Mouse (Mus musculus) frontal cortex, adult (tissue): ENCODE measurements around the gene Ermn.

Source experiments
- ATAC-seq: cut with Nextera tagmentation; 2 replicates; pipeline ENCODE4 v1.9.2; 2017; ENCODE audit warnings: mild to moderate bottlenecking, moderate library complexity, mixed read lengths; ENCODE audit not compliant: low TSS enrichment

Gene Ermn

DNA sequence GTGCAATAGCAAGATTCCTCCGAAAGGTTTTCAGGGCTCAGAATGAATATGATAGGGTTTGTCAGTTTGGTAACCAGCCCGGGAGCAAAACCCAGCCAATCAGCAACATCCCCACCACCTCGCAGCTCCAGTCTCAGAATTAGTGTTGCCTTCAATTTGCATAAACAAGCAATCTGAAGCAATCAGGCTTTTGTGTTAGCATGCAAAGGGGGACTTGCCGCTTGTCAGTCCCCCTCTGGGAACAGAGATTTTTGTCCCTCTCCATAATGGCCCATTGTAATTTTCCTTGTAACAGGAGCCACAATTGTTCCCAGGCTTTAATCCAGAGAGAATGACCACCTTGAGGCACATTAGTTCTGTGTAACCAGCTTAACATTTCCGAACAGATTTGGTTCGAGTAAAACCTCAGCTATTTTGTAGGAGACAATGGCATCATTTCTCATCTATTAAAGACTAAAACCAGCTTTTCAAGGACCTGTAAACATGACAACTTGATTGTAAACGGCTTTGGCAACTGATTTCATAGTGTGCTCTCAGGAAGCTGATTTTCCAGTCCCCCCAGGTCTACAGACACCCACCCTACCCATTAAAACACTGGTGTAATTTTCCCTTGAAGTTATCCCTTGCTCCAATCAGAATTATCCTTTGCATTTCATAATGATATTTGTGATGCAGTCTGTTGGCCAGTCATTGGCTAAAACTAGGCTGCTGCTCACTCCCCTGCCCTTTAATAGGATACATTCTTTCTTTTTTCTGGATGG is at the start of gene Ermn:
TSS of gene Ermn (minus strand) at position 44 of the 761 bp plus-strand sequence.
- ATAC-seq: peak; percentile 72

- no peak for ATAC-seq
Observed at GRCm38 (mm10) chr2:58094818-58095217, 42.2 kb upstream of the Ermn start.

GRCm38 (mm10) chr2:58086420-58086819 is 33.8 kb upstream of the Ermn start:
- ATAC-seq: no peak

DNA sequence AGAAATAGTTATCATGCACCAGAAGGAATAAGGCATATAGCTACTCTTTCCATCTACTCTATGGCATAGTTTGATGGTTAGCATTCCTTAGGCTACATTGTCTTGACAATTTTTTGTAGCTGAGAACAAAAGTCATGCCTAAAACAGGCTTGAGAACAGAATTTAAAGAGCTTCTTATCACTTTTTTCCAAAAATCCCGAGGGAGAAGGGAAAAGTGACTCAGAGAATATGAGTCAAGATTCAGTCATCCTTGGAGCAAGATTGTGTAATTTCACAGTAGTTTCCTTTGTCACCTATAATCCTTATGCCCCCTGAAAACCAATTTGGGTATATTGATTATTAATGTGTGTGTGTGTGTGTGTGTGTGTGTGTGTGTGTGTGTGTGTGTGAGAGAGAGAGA is 27.2 kb upstream of the Ermn start:
- peak; percentile 91 for ATAC-seq

GRCm38 (mm10) chr2:58055383-58055782 is 2.7 kb upstream of the Ermn start:
- peak; percentile 93 for ATAC-seq

DNA sequence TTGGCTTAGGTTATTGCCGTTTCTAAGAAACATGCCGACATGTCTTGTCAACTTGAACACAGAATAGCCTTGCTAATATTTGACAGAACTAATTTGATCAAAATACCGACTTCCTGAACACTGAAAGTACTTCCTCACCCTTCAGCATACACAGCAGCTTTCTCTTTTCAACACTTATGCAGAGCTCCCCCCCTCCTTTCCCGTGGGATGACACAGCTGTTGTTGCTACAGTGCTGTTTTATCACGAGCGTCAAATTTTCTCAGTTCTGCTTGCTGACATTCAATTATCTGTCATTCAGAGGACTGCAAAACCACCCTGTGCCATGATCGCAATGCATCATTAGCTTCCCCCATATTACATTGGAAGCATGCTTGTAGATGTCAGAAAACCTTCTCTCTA is 10.8 kb downstream of the Ermn start:
- peak; percentile 97 for ATAC-seq

DNA sequence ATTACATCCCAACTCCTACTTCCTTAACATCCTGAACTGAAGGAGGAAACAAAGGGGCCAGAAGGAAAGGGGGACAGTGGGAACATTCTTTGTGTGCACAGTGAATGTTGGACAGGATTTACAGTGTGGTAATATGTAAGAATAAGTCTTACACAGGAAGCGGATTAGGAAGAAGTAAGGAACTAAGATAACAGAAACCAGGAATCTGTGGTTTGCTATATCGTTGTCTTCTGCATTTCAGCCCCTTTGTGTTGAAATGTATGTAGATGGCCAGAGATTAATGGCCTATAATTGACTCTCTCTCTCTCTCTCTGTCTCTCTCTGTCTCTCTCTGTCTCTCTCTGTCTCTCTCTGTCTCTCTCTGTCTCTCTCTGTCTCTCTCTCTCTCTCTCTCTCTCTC is 15.7 kb downstream of the Ermn start:
- no peak for ATAC-seq

GRCm38 (mm10) chr2:58035635-58036034 is 17.0 kb downstream of the Ermn start:
- no peak for ATAC-seq

DNA sequence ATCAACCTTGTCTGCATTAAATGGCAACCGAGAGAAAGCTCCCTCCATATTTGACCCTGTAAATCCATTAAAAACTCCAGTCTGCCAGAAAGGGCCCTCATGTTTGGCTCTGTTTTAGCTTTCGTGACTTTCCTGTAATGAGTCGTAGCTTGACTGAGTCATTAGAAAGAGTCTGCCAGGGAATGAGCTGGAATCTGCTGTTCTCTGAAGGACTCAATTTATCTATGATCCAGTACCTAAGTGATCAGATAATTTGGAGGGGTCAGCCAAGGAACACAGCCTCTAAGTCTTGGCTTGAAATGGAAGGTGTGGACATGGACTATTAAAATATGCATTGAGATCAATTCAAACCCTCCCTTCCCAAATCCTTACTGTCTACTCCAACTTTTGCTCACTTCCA is 21.2 kb downstream of the Ermn start:
- no peak for ATAC-seq

DNA sequence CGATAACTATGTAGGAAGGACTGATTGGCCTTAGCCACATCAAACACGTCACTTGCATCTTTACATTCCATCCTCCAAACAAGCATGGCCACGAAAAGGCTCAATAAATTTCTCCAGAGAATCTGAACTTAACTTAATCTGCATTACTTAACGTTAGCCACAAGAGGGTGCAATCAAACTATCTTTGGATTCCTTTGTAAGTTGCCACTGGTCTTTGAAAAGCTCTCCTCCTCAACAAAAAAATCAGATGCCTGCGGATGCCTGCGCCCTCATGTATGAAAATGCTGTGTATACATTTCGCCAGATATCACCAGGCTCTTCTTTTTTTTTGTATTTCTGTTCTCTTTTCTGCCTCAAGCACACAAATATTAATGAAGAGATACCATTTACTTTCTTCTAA is 23.3 kb downstream of the Ermn start:
- peak; percentile 87 for ATAC-seq

DNA sequence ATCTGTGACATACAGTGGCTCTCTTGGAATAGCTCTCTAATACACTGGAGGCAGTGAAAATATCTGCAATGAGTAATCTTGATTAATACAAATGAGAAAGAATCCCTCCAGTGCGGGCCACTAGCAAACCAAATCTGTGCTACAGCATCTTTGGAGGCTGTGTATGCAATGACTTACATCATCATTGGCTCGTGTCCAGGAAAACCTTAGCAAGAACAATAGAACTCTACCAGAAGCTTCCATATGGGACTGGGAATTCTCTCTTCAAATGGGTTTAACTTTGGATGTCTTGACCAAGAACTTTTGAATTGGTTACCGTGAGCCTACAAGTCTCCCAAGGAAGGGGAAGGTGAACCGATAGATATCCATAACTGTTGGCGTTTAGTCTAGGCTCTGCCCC is 25.9 kb downstream of the Ermn start:
- 0 out of 2 replicates have a peak, but pooled peaks have one; percentile 11 for ATAC-seq

DNA sequence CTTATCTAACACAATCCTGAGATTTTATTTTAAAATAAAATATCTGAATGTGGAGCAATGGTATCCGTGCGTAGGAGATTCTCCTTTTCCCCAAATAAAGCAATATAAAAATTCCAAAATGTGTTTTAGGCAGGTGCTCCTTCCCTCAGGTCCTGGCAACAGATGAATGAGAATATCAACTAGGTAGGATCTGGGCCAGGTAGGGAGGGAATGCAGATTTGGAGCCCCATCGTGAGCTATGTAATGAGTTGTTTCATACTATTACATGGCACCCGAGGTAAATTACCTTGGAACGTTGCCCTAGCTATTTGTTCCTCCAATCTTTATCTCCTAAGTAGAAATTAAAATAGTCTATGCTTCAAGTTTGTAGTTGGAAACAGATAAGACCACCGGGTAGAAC is 29.1 kb downstream of the Ermn start:
- no peak for ATAC-seq

- ATAC-seq: peak; percentile 70
Observed at GRCm38 (mm10) chr2:58007081-58007480, 45.6 kb downstream of the Ermn start.

DNA sequence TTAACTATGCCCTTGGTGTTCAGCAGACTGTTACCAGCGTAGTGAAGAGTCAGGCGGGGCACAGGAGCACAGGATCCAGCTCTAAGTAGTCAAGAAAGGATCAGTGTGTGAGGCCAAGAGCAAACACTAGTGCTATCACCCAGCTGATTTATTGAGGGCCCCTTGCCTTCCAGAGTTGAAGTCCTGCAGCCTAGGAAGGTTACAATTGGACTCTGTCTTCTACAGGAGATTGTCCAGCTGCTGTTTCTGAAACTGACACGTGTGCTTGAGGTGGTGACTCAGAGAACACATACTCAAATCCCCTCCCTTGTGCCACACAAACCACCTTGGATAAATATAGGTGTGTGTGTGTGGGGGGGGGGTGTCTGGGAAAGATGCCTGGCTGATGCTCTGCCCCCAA is 51.2 kb downstream of the Ermn start:
- no peak for ATAC-seq

GRCm38 (mm10) chr2:57997752-57998430 is 54.8 kb downstream of the Ermn start, which contains the start of gene Galnt5:
Gene Galnt5 (plus strand): TSS chr2:57997884.
- ATAC-seq: no peak
